Mouse (Mus musculus) mouse embryonic stem cell (cell line): ENCODE results near the gene Lrtm2.
"Not testable (repeated sequence)": the region's sequence is repeated elsewhere in the genome, so short reads cannot be mapped to it uniquely, and the experiment has no call there.

Source experiments
- in situ Hi-C, 2 experiments: fragments of 300-500 bp; cut with MboI; formaldehyde crosslinking; loops; 1 replicate in 1 of 2; 3 replicates in 1 of 2; pipeline ENCODE4 v1.14.3; 2019 to 2020; ENCODE audit warnings: low sequenced_read_pairs in 2 of 2, low pct_unique_long_range_greater_than_20kb in 1 of 2, mixed read lengths in 1 of 2; ENCODE audit not compliant: unreplicated experiment in 1 of 2

The Lrtm2 gene

GRCm38 (mm10) chr6:119330506-119330905 is at the start of gene Lrtm2:
Lrtm2 (minus strand) TSS chr6:119330766.
- in situ Hi-C loops, result loop anchor here in 1 of 2 experiments (25.0 kb wide), 1 partner anchor 218 kb away; no protein-coding TSS in a partner anchor

GRCm38 (mm10) chr6:119378631-119379030 is 48.1 kb upstream of the Lrtm2 start:
- in situ Hi-C loops, result no loop called here

DNA sequence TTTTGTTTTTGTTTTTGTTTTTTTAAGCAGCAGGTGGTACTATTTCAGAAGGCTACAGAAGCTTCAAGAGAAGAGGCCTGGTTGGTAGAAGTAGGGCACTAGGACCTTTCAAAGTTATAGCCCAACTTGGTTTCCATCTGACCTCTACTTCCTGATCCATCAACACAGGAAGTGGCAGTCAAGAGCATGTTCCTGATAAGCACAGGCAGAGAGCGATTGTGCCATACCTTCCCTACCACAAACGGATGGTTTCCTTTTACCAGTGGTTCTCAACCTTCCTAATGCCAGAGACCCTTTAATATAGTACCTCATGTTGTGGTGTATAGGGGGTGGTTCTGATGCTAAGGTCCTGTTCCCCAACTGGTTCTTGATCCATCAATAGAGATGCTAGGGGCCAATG is 47.0 kb upstream of the Lrtm2 start:
- in situ Hi-C loops, result no loop called here

DNA sequence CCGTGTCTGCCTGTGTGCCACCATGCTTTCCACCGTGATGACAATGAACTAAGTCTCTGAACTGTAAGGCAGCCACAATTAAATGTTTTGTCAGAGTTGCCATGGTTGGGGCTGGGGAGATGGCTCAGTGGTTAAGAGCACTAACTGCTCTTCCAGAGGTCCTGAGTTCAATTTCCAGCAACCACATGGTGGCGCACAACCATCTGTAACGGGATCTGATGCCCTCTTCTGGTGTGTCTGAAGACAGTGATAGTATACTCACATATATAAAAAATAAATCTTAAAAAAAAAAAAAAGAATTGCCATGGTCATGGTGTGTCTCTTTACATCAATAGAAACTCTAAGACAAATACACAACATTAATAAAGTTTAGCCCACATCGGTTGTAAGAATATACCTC is 44.5 kb upstream of the Lrtm2 start:
- in situ Hi-C loops, result no loop called here

DNA sequence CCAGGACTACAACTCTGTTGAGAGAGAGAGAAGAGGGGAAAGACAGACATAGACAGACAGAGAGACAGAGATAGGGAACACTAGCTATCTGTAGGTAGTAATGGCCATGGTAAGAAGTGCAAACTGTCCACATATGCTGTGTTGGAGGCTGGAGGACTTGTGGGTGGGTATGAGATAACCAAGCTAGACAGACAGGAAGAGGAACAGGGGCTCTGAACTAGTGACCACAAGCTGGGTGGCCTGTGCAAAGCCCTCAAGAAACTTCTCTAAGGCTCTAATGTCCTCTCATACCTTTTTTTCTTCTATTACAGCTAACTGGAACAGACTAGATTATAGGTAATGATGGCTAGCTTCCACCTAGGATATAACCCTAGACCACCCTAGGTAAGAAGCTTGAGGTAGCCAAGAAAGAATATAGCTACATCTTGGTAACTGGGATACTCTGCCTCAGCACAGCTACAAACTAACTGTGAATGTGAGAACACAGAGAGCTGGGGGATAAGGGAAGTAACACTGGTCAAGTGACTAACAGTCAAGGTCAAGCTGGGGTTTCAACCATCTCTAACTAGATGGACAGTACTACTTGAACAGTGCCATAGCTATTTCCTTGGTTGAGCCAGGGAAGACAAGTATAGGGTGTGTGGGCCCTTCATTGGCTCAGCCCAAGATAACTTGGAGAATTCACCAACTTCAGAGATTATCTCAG is 42.6 kb upstream of the Lrtm2 start:
- in situ Hi-C loops, result no loop called here

- in situ Hi-C loops, result no loop called here
These were observed 41.7 kb upstream of the Lrtm2 start for GRCm38 (mm10) chr6:119372237-119372636.

GRCm38 (mm10) chr6:119371624-119372023 is 41.1 kb upstream of the Lrtm2 start:
- in situ Hi-C loops, result no loop called here

DNA sequence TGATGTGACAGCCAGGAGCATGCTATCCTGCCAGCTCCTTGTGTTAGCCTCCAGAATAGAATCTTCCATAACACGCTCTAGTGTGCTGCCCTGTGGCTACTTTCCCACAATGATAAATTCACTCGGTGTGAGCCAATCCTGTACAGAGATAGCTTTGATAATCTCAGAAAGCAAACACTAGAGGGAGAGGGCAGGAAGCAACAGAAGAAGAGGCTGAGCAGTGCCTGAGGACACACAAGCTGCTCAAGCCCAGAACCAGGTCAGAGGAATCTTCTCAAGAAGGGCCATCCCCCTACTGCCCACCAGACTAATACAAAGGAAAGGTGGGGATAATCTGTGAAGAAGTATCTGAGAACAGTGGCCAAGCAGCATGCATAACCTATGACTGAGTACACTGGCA is 36.8 kb upstream of the Lrtm2 start:
- in situ Hi-C loops, result no loop called here

GRCm38 (mm10) chr6:119366800-119367199 is 36.2 kb upstream of the Lrtm2 start:
- in situ Hi-C loops, result not testable (repeated sequence)

GRCm38 (mm10) chr6:119363593-119363992 is 33.0 kb upstream of the Lrtm2 start:
- in situ Hi-C loops, result no loop called here

DNA sequence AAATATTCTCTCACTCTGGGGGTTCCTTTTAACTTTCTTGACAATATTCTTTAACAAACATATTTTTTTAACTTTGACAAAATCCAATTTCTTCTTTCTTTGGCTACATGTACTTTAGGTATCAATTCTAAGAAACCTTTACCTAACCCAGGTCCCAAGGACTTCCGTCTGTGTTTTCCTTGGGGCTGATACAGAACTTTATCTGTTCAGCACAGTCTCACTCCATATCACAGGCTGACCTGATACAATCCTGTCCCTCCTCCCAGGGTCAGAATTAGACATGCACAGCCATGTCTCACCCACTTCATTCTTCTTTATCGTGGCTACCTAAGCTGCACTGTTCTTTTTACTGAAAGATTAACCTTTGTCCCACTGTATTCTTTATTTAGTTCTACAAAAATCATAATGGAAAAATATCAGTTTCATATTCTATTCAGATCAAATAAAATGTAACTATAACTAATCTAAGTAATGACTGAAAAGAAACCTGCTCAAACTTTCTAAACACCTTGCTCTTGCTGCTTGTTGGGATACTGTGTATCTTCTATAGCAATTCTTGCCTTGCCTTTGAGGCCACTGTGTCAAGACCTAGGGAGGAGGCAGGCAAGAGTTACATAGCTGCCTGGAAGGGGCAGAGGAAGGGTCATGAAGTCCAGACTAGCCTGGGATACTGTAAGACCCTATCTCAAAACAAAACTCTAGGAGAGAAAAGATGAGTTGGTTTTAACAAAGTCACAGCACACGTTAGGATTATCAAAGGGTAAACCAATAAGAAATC is 30.5 kb upstream of the Lrtm2 start:
- in situ Hi-C loops, result no loop called here

DNA sequence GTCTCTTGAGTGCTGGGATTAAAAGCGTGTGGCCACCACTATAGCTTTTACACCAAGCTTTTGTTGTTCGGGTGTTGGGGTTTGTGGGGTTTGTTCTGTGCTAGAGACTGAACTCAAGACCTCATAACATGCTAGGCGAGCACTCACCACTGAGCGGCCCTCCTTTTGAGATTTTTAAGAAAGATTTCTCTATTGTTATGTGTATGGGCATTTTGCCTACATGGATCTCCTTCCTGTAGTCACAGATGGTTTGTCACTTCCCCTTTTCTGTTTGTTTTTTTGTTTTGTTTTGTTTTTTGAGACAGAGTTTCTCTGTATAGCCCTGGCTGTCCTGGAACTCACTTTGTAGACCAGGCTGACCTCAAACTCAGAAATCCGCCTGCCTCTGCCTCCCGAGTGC is 29.7 kb upstream of the Lrtm2 start:
- in situ Hi-C loops, result not testable (repeated sequence)

DNA sequence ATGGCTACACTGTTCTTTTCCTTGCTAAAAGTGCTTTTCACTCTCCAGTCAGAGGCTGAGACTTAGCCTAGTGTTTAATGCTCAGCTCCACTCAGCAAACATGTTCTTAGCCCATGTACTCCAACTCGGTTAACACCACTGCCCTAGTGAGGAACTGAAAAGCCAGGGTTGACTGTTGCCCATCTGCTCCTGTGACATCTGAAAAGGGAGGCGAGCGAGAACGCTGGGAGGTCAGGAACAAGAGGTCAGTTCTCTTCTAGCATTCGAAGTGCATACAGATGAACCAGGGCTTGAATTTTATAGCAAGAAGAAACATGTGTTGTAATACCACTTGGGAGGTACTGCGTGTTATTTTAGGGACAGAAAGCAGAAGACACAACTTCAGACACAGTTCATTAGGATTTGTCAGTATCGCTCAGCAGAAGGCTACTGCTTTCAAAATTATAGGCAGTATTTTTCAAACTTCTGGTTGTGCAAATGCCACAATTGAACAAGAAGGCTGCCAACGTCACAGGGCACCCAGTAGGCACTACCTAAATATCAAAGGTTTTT is 27.5 kb upstream of the Lrtm2 start:
- in situ Hi-C loops, result no loop called here

DNA sequence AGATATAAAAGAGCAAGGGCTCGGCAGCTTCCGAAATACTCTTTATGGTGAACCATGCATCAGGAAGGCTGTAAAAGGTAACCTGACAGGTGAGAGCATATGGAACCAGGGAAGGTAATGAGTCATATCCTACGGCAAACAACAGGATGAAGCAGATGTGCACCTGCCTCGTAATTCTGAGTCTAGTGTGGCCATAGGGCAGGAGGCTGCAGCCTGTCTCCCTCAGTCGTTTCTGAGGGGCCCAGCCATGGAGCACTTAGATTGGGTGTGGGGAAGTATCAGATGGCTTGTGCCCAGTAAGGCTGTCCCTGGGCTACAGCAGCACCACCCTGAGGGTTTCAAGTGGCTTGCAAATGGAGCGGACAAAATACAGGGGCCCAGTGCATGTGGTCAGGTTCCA is 21.9 kb upstream of the Lrtm2 start:
- in situ Hi-C loops, result loop anchor here in 1 of 2 experiments (5.0 kb wide), 1 partner anchor 130 kb away; no protein-coding TSS in a partner anchor

DNA sequence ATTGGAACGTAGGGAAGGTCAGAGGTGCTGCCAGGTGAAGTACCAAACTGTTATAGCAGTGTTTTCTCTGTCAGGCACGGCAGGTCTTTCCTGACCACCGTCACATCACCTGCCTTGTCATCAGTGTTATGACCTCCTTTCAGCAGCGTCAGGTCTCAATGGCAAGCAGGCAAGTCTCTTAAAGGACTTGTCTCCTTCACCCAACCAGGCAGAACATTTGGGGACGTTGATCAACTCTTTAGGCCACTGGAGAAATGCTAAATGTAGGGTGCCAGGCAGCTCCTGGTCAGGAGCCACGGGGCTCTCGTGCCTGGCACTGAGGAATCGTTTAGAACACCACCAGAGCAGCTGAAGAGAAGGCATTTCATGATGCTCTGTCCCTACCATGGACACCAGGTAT is 21.1 kb upstream of the Lrtm2 start:
- in situ Hi-C loops, result loop anchor here in 1 of 2 experiments (5.0 kb wide), 1 partner anchor 129 kb away; no protein-coding TSS in a partner anchor

- in situ Hi-C loops, result loop anchor here in 1 of 2 experiments (5.0 kb wide), 1 partner anchor 128 kb away; no protein-coding TSS in a partner anchor
These were observed 20.2 kb upstream of the Lrtm2 start for GRCm38 (mm10) chr6:119350703-119351198.

DNA sequence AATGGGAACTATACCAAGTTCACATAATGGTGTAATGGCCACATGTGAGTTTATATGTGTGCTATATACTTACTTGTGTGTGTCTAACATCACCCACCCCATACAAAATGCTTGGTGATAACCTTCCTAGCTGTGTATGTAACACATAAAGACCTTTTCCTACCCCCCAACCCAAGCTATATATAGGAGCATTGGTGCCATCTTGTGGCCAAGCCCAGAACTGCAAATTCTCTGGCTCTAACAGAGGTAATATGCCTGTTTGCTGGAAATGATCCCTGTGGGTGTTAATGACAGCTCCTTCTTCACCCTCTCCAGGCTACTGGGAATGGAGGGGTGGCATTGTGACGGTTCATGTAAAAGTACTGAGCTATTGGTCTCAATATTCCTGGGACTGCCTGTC is 17.7 kb upstream of the Lrtm2 start:
- in situ Hi-C loops, result loop anchor here (5.0 to 25.0 kb wide), 3 partner anchors 126 to 236 kb away; no protein-coding TSS in a partner anchor

GRCm38 (mm10) chr6:119347813-119348212 is 17.2 kb upstream of the Lrtm2 start:
- in situ Hi-C loops, result loop anchor here (5.0 to 25.0 kb wide), 3 partner anchors 126 to 236 kb away; no protein-coding TSS in a partner anchor

- in situ Hi-C loops, result loop anchor here (5.0 to 25.0 kb wide), 3 partner anchors 124 to 234 kb away; no protein-coding TSS in a partner anchor
These were observed 15.7 kb upstream of the Lrtm2 start for GRCm38 (mm10) chr6:119346257-119346656.
